Mouse (Mus musculus): ENCODE results near the gene Gm28042.

Gene Gm28042

DNA sequence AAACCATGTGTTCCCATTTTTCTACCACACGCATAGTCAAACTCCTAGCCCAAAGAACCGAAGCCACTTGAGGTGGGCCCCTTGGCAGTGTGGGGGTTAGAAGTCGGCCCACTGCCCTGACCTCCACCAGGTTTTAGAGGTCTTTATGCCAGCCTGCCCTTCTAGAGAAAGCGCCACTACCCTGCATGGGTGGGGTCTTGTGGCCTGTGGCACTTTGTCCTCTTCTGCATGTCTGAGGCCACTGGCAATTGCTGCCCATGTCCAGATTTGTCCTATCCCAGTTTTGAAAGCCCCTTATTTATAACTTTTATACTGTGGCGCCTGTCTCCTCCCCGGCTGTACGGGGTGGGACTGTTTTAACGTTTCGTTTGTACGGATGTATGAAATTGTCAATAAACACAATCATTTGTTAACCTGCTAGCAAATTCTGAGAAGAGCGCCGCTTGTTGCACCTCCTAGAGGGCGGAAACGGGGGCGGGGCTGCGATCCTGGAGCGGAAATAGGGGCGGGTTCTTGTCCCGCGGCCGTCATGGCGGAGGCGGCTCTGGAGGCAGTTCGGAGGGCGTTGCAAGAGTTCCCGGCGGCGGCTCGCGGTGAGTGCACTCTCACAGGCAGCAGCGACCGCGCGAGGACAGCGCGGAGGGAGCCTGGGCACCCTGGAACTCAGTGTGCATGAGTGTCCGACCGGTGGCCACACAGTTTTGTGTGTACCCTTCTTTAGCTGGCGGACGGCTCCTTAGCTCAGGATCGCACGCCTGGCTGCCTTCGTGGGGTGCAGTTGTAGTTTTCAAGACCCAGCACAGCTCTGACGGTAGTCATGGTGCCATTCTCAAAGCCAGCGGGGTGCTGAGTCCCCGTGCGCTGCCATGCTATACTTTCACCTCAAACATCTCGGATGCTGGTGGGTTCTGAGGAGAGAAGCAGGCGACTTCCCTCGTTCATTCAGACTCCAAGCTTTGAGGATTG, at the start of gene Gm28042, which contains the start of gene Jmjd7:
Gm28042 (plus strand) TSS at position 510 of the 966 bp plus-strand sequence.
Jmjd7 (plus strand) TSS at position 500 of the 966 bp plus-strand sequence.
- DNase-seq (ENCODE audit: extremely low read depth, low read depth): peak; percentile 63

DNA sequence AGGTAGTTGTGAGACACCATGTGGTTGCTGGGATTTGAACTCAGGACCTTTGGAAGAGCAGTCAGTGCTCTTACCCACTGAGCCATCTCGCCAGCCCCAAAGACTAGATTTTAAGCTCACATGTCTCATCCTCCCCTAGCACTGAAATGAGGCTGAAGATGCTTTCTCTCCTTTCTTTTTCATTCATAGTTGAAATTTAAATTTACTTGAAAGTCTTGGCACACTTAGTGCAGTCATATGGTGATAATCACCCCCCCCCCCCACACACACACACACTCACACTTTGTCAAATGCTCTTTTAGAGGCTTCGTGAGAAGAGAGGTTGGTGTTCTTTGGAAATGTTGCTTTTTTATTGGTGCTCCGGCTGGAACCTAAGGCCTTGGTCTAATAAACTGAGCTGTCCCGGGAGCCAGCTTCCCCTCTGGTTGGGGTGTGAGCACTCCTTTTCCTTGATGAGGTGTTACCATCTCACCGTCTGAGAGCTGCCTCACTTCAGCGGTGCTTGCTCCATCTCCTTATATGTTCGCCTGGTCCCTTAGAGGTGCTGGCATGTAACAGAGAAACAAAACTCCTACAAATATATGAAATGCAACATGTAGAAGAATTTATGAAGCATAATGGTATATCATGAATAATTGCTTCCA, 46.8 kb upstream of the Gm28042 start:
- DNase-seq (ENCODE audit: extremely low read depth, low read depth): no peak

DNA sequence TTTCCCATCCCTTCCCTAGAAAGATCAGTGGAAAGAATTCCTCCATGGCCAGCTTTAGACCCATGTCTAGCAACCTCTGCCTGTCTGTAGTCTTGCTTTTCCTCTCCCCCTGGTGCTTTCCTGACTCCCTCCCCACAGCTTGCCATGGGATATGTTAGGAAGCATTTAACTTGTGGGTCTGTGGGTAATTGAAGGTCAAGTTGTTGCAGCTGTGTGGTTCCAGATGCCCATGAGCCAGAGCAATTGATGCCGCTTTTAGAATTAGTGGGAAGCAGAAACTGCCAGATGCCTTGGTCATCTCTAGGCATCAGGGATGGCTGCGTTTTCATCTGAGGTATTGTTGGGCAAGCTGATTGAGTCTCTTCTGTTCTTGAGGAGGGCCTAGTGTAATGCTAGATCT, 45.7 kb upstream of the Gm28042 start:
- DNase-seq (ENCODE audit: extremely low read depth, low read depth): no peak

DNA sequence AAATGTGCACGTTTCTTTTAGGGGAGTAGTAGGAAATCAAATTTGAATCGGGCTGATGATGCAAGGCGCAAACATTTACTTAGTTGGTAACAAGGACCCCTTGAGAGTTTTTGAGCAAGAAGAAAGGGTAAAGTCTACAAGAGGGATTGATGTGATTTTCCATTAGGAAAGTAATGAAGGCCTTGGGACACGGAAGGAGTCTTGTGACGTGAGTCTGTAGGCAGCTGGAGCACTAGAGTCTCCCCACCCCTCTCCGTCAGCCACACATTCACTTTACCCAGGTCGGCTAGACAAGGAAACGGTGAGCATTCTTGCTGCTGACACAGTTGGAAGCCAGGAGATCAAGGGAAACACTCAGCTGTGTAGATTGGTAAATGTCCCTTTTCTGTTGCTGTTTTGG, 41.4 kb upstream of the Gm28042 start:
- DNase-seq (ENCODE audit: extremely low read depth, low read depth): no peak

DNA sequence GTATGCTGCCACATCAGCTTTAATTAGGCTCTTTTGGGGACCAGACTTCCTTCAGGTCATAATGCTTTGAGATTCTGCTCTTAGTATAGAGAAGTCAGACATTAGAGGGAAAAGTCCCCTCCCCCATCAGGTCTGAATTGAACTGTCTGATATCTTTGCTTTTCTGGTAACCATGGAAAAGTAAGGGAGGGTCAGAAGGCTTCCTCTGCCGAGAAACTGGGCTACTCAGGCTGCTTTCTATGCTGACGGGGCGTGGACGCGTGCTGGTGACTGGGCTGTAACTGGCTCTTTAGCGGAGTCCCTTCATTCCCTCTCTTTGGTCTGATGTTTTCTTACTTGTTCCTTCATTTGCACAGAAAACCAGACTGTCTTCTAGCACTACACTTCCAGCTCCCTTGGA, 40.9 kb upstream of the Gm28042 start:
- no peak for DNase-seq (ENCODE audit: extremely low read depth, low read depth)

DNA sequence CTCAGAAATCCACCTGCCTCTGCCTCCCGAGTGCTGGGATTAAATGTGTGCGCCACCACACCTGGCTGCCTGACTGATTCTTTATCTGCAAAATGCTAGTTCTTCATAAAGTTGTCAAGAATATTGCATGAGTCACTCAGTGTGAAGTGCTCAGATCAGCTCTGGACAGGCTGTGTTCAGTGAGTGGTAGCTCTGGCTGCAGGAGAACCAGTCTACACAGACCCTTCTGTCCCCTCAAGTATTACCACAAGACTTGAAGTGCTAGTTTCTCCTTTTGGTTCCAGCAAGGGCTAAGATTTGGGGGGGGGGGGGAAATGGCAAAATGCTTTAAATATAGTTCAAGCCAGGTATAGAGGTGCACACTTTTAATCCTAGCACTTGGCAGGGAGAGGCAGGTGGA, 39.9 kb upstream of the Gm28042 start:
- no peak for DNase-seq (ENCODE audit: extremely low read depth, low read depth)

DNA sequence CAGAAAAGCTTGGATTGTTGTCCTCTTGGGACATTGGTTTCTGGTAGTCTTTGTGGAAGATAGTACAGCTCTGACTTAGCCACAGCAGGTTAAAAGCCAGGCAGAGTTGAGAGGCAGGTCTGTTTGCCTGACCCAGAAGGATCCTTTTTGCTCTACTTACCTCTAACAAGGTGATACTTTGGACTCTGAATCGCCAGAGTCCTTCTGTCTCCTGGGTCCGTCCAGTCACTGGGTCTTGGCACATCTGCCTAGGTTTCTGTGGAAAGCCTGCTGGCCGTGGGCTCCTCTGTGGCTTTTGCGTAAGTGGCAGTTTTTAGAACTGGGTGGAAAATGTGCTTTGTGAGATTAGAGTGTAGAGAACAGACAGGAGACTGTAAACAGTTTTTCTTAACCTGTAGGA, 38.3 kb upstream of the Gm28042 start:
- DNase-seq (ENCODE audit: extremely low read depth, low read depth): no peak

DNA sequence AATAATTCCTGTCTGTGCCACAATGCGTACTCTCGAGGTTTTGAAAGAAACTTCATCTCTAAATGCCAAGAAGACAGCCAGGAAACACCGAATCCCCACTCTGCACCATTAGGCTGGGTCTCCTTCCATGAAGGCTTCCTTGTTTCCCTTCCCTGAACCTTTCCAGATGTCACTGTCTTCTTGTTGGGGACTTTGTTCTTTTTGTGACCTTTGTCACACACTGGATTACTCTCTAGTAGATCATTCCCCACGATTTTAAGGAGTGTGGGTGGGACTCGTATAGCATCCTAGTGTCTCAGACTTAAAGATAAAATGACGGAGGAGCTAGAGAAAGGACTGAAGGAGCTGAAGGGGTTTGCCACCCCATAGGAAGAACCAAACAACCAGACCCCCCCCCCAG, 36.4 kb upstream of the Gm28042 start:
- DNase-seq (ENCODE audit: extremely low read depth, low read depth): no peak

DNA sequence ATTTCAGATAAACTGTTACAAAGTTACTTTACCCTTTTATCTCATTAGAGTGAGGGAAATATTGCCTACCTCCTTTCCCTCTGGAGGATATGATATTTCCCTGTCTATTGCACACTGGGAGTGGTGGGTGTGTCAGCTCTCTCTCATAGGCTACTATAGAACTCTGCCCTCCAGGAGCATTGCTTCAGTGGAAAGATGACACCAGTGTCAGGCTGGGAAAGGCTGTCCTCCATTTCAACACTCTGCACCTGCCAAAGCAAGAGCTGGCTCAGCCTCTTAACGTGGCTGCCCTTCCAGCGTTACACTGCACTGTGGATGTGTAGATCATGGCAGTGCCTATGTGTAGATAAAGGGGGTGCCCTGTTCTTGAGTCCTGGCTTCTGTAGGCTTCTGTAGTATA, 34.9 kb upstream of the Gm28042 start:
- DNase-seq (ENCODE audit: extremely low read depth, low read depth): no peak

DNA sequence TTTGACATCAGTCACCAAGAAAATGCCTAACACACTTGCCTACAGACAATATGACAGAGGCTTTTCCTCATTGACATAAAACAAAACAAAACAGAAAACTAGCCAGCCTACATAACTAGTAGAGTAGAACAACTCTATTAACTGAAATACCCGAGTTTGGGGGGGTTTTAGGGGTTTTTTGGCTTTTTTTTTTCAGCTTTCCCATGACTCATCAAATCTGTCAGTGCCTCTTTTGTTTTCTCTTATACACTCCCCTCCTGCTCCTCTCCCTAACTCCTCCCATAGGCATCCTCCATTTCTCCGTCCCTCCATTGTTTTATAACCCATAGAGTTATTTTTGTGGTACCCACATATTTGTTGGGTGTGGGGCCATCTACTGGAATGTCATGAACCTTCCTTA, 33.8 kb upstream of the Gm28042 start:
- DNase-seq (ENCODE audit: extremely low read depth, low read depth): no peak

DNA sequence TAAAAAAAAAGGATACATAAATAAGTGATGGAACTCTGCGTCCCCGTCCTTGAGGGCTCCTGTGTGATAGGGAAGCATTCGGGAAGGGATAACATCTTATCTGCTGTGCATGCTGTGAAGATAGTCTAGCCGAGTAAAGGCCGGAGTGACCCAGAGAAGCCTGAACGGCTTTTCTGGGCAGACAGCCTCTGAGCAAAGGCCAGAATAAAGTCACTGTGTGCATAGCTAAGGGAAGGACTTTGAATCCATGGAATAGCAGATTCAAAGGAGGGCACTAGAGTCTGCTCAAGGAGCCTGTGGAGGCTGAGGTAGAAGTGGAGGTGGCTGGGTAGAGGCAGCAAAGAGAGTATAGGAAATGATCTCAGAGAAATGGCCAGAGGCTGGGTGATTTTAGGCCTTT, 32.5 kb upstream of the Gm28042 start:
- no peak for DNase-seq (ENCODE audit: extremely low read depth, low read depth)

DNA sequence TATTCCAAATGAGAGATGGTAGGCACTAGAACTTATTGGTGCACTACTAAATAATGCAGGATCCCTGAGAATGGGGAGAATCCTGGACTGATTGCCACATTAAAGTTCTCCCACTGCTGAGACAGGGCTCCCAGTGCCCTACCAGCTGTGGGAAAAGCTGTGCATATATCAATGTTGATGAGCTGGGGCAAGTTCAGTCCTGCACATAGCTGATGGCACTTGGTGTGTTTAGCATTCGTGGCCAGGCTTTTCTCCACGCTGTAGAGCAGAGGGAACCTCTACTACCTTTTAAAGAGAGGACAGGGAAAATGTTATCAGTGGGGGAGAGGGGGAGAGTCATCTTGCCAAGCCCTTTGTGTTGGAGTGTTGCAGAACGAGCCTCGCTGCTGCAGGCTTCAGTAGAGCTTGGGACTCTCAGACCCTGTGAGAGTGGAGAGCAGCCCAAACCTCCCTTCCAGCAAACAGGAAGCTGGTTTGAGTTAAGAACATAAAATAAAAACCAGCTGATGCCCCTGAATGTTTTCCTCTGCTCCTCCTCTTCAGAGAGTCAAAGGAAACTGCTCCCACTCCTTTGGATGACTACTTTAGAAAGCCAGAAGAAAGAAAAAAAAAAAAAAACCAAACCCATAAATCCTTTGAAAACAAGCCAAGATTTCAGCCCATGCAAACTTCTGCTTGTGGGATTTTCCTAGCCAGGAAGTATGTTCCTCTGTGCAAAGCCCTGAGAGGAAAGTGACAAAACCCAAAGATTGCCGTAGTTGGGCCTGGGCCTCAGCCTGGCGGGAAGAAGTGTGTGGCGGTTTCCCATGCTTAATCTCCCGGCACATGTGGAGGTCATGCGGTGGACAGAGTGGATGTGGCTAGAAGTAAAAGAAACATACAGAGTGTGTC, 31.7 kb upstream of the Gm28042 start:
- DNase-seq (ENCODE audit: extremely low read depth, low read depth): no peak

DNA sequence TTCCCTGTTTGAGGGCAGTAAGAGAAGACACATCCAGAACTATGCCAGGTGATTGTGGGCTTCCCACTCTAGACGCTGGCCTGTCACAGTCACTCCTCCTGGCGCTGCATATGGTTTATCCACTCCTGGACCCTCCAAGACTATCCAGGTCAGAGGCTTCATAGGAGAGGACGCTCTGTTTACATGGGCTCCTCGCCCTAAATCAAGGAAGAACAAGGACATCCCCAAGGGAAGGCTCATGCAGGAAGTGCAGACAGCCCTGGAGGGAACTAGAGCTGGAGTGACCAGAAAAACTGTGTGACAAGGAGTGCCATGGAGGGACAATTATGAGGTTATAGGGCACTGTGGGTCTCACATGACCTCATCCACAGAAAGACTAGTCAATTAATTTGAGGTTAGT, 29.9 kb upstream of the Gm28042 start:
- DNase-seq (ENCODE audit: extremely low read depth, low read depth): no peak

DNA sequence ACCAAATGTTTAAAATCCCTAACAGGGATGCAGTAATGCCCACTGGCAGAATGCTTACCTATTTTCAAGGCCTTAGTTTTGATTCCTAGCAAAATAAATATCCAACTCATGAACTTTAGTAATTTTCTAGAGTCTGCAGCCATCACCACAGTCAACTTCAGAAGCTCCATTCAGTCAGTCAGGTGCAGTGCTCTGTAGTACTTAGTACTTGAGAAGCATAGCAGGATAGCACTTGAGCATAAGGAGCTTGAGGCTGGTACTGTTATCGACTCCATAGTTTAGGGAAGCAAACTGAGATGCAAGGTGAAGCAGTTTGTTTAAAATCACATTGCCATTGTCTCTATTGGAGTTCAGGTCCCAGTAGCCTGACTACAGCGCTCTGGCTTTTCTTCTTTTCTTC, 27.6 kb upstream of the Gm28042 start:
- no peak for DNase-seq (ENCODE audit: extremely low read depth, low read depth)

DNA sequence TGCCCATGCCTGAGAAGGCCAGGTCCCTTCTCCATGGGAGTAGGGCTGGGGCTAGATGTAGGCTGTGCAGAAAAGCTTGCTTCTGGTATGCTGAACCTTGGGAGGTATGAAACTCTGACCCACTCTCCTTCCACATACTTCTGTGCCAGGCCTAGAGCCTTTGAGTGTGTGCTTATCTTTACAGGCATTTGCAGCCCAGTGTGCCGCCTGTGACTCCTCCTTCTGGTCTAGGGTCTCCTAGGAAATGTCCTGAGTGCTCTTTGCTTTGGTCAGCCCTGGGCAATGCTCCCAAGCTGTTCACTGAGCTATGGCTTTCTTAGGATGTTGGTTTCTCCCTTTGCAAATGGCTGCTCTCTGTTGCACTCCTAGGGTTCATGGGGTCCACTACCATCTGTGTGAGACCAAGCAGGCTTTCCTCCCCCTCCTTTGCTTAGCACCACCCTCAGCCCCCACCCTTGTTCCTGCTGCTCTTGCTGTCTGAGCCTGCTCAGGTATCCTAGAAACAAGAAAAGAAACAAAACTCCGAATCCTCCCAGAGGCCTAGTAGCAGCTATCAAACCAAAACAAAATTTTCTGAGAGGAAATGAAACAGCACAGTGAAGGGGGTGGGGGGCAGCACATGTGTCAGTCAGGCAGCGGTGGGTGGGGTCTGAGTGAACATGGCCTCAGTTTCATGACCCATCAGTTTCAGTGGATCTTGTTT, 26.3 kb upstream of the Gm28042 start:
- DNase-seq (ENCODE audit: extremely low read depth, low read depth): no peak

DNA sequence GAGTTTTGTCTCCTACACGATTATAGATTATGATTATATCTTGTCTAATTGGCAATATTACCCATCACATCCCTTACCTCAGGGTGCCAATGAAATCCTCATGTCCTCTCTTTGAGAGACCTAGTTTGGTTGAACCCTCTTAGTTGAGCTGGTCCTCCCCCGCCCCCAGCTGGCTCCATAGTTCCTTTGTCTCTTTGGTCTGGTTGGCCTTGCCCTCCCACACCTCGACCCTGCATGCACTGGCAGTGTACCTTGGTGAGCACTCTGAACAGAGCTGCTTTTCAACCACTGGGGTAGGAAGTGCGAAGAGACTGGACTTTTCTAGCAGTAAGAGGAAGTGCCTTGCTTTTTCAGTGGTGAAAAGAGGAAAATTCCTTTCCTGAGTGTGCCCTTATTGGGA, 25.3 kb upstream of the Gm28042 start:
- no peak for DNase-seq (ENCODE audit: extremely low read depth, low read depth)

DNA sequence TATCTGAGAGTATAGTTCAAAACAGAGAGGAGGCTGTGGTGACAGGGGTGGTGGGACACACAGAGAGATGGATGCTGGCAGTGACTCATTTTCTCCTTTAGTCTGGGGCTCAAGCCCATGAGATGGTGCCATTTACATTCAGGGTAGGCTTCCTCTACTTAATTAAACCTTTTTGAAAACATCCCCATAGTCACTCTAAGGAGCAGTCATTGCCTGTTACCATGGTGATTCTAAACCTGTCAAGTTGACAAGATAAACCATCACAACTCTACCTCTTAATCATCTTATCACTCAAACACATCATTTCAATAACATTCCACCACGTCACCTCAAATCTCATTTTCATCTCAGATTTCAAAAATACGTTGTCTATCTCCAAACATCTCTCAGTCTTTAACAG, 23.3 kb upstream of the Gm28042 start:
- DNase-seq (ENCODE audit: extremely low read depth, low read depth): no peak

DNA sequence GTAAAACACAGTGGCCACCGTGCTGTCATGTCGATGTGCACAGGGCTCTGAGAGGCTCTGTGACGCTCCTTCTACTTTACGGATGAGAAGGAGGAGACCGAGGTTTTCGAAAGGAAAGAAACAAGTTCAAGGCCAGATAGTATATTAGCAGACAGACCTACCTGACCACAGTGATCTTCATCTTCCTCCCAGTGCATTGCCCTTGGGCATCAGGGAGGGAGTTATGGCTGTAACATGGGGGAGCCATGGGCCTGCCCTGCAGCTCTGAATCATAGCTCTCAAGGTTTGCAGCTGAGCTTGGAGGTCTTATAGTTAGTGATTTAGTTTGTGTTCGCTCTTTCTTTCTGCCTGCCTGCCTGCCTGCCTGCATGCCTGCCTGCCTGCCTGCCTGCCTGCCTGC, 20.6 kb upstream of the Gm28042 start:
- no peak for DNase-seq (ENCODE audit: extremely low read depth, low read depth)

DNA sequence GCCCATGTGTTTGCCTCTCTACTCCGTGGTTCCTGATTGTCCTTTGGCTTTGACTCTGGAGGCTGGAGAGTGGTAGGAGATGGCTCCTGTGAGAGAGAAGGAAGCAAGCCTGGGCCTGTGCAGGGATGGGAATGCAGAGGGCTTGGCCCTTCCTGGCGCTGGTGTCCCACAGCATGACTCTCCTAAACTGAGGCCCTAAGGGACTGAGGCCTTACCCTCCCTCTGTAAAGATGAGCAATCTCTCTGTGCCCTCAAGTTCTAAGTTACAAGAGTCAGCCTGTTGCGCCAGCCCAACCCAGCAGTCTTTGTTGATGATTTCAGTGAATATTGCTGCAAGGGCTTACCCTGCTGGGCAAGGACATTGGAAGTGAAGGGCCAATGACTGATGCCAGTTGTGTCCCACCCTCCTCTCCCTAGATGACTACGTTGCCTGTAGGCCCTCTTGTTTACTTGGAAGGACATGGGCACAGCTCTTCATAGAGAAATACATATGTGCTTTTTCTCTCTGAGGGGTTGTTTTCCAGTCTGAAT, 19.5 kb upstream of the Gm28042 start:
- DNase-seq (ENCODE audit: extremely low read depth, low read depth): no peak

DNA sequence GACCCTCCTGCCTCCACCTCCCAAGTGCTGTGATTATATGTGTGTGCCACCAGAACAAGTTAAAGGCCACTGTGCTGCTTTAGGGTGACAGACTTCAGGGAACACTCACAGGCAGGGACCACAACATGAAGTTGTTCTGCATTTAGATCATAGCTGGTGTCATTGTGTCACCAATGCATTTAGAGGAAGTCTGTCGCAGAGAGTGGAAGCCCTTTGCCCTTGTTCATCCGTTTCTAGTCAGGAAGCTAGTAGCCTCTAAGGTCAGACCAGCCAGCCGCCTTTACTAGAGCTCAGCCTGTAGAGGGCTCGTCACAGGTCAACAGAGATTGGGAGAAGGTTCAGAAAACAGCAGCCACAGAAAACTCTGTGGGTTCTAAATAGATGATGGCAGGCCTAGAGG, 18.6 kb upstream of the Gm28042 start:
- no peak for DNase-seq (ENCODE audit: extremely low read depth, low read depth)

Data from MEL-GATA-1-ER (cell line).